Mouse (Mus musculus) thymus, adult 2 months (tissue): ENCODE results near the gene Tmem198b.

ENCODE experiments used
- CTCF ChIP-seq: fragments of 200-500 bp; IDR thresholded peaks from 2 replicates; pipeline ENCODE4 v1.5.1; 2012; ENCODE audit warnings: mild to moderate bottlenecking, control low read depth, low read length, moderate library complexity, borderline replicate concordance; ENCODE audit not compliant: control insufficient read depth, poor library complexity, insufficient read depth; ENCODE audit errors: extremely low read depth
- POLR2A ChIP-seq: fragments of 200-500 bp; IDR thresholded peaks from 2 replicates; pipeline ENCODE4 v1.6.1; 2012; ENCODE audit warnings: mild to moderate bottlenecking, low read length, control low read depth, moderate library complexity; ENCODE audit not compliant: control insufficient read depth, poor library complexity, insufficient read depth; ENCODE audit errors: extremely low read depth

DNA sequence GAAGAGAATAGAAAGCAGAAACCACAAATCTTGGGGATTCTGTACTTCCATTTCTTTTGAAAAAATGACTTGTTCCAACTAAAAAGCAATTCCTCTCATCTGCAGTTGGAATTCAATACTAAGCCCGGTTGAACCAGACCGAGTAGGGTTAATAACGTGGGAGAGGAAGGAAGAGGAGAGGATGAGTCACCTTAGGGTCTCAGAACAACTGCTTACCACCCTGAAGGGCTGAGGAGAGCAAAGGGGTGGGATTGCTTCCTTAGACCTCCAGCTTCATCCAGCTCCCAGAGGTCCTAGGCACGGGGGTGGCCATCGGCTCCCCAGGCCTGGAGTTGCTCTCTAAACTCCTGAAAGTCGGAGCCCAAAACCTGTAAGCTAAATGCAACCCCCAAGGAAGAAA is 809 bp downstream of the Tmem198b start:
- TF ChIP-seq CTCF (no peak), POLR2A (no peak)
